ENCODE assay signal across 23 mouse cellular contexts in the genomic region with DNA sequence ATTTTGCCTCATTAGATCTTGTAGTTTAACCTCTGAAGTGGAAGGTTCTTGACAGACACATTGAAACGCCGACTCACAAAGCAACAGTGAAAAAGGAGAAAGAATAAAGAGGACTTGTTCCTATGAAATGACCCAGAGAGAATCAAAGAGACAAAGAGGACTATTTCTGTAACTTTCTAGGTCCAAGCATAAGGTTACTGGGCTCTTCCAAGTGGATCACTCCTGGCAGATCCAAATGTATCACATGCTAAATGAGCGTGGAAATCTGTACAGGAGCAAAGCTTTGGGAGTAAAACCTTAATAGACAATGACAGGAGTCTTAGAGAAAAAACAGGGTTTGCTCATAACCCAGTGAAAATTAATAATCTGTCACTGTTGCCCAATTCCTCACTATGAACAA.
DNase-seq lines count a peak whose midpoint lies in the region; ATAC-seq lines count a peak whose summit lies in the region.
"Had no signal": no experiment of that assay in that cellular context is flagged by ENCODE, and none has a peak within 500 bp of the region (broad histone marks: within the 10 kb centered on the region; RNA-seq: fewer than 3 reads in every experiment).

No protein-coding gene starts in this region.

- no peak overlapping the region for H3K4me3 ChIP-seq in embryonic facial prominence, embryonic 14.5 days (ENCODE audit: low read depth, low read length)
- no peak overlapping the region for H3K4me3 ChIP-seq in embryonic facial prominence, embryonic 10.5 days
- no peak overlapping the region for H3K4me3 ChIP-seq in midbrain, embryonic 11.5 days (ENCODE audit: low read depth, low read length)
- H3K4me3 ChIP-seq: embryonic facial prominence, embryonic 15.5 days; heart, adult 2 months; hindbrain, embryonic 12.5 days; hindbrain, embryonic 15.5 days had no signal

- no peaks in the 10 kb centered on the region for H3K4me1 ChIP-seq in embryonic facial prominence, embryonic 14.5 days (ENCODE audit: control insufficient read depth, insufficient read depth, low read length)
- 0 out of 2 replicates have a peak, but pooled peaks cover 3% of the 10 kb centered on the region for H3K4me1 ChIP-seq in embryonic facial prominence, embryonic 10.5 days
- no peaks in the 10 kb centered on the region for H3K4me1 ChIP-seq in midbrain, embryonic 11.5 days (ENCODE audit: control insufficient read depth, insufficient read depth, low read length)
- H3K4me1 ChIP-seq: embryonic facial prominence, embryonic 15.5 days; hindbrain, embryonic 15.5 days had no signal

- 43% methylated on average over 3 of the region's 3 CpGs for WGBS in embryonic facial prominence, embryonic 14.5 days
- WGBS in embryonic facial prominence, embryonic 10.5 days: 29% methylated on average over 3 of the region's 3 CpGs
- 46% methylated on average over 3 of the region's 3 CpGs for WGBS in midbrain, embryonic 11.5 days

- peak; percentile 5 for DNase-seq in embryonic facial prominence, embryonic 14.5 days (ENCODE audit: low spot score)
- DNase-seq in embryonic facial prominence, embryonic 10.5 days (ENCODE audit: low spot score): no peak
- DNase-seq in heart, adult 8-10 months (ENCODE audit: low spot score): peak; percentile 0
- no peak for DNase-seq in heart, adult 11 months
- peak; percentile 3 for DNase-seq in mesoderm, embryonic 11.5 days (ENCODE audit: low read depth, low spot score)
- peak; percentile 78 for DNase-seq in retina, postnatal 1 day
- no peak for DNase-seq in yolk sac, embryonic 10.5 days (ENCODE audit: low spot score)
- no peak for DNase-seq in midbrain, embryonic 11.5 days (ENCODE audit: low spot score, missing footprints)
- DNase-seq: adrenal gland, adult 2 months; adrenal gland, postnatal 14 days; B cell, adult 2 months; cerebellum, adult 18-20 months; cerebellum, adult 9-10 months; cerebellum, postnatal 14 days; gastrocnemius, postnatal 25 days; heart, adult 2 months had no signal

- no peak overlapping the region for H3K27ac ChIP-seq in embryonic facial prominence, embryonic 14.5 days (replicated peaks; ENCODE audit: low read depth, low read length)
- H3K27ac ChIP-seq in embryonic facial prominence, embryonic 10.5 days (replicated peaks): no peak overlapping the region
- H3K27ac ChIP-seq in midbrain, embryonic 11.5 days (ENCODE audit: low read depth, low read length): no peak overlapping the region
- H3K27ac ChIP-seq: embryonic facial prominence, embryonic 15.5 days; heart, adult 2 months; hindbrain, embryonic 12.5 days; hindbrain, embryonic 15.5 days had no signal

- ATAC-seq in embryonic facial prominence, embryonic 14.5 days (ENCODE audit: low read depth): no peak
- ATAC-seq in midbrain, embryonic 11.5 days (ENCODE audit: low FRiP score): no peak
- ATAC-seq: intestine, postnatal 0 days had no signal

- H3K9me3 ChIP-seq in embryonic facial prominence, embryonic 14.5 days (ENCODE audit: control insufficient read depth, low read length): no peaks in the 10 kb centered on the region
- no peaks in the 10 kb centered on the region for H3K9me3 ChIP-seq in embryonic facial prominence, embryonic 10.5 days
- H3K9me3 ChIP-seq in midbrain, embryonic 11.5 days (ENCODE audit: control insufficient read depth, low read length): no peaks in the 10 kb centered on the region
- H3K9me3 ChIP-seq: embryonic facial prominence, embryonic 15.5 days; hindbrain, embryonic 12.5 days; hindbrain, embryonic 15.5 days had no signal

- H3K9ac ChIP-seq in embryonic facial prominence, embryonic 14.5 days (ENCODE audit: low read depth, low read length): no peak overlapping the region
- no peak overlapping the region for H3K9ac ChIP-seq in midbrain, embryonic 11.5 days (ENCODE audit: low read length)
- H3K9ac ChIP-seq: embryonic facial prominence, embryonic 15.5 days; hindbrain, embryonic 12.5 days; hindbrain, embryonic 15.5 days had no signal

- H3K36me3 ChIP-seq in embryonic facial prominence, embryonic 14.5 days (ENCODE audit: control insufficient read depth, insufficient read depth, low read length): no peaks in the 10 kb centered on the region
- H3K36me3 ChIP-seq in embryonic facial prominence, embryonic 10.5 days (replicated peaks): no peaks in the 10 kb centered on the region
- H3K36me3 ChIP-seq in midbrain, embryonic 11.5 days (ENCODE audit: control insufficient read depth, insufficient read depth, low read length): no peaks in the 10 kb centered on the region
- H3K36me3 ChIP-seq: embryonic facial prominence, embryonic 15.5 days; G1E; hindbrain, embryonic 12.5 days; hindbrain, embryonic 15.5 days had no signal

- H3K4me2 ChIP-seq in embryonic facial prominence, embryonic 14.5 days (ENCODE audit: low read depth, low read length): no peak overlapping the region
- H3K4me2 ChIP-seq in midbrain, embryonic 11.5 days: no peak overlapping the region
- H3K4me2 ChIP-seq: embryonic facial prominence, embryonic 15.5 days; heart, embryonic 11.5 days; hindbrain, embryonic 12.5 days; hindbrain, embryonic 15.5 days had no signal

- H3K27me3 ChIP-seq in embryonic facial prominence, embryonic 14.5 days (replicated peaks; ENCODE audit: control insufficient read depth, insufficient read depth, low read length): no peaks in the 10 kb centered on the region
- no peaks in the 10 kb centered on the region for H3K27me3 ChIP-seq in embryonic facial prominence, embryonic 10.5 days (replicated peaks; ENCODE audit: low read depth, poor library complexity, severe bottlenecking)
- no peaks in the 10 kb centered on the region for H3K27me3 ChIP-seq in midbrain, embryonic 11.5 days (ENCODE audit: control insufficient read depth, insufficient read depth, low read length)
- H3K27me3 ChIP-seq: CH12.LX; embryonic facial prominence, embryonic 15.5 days; hindbrain, embryonic 12.5 days; hindbrain, embryonic 15.5 days had no signal

Comparison
In these comparisons a context has a peak if more than half of its experiments do, and no peak if none do; other contexts are left out.
1. DNase-seq: peak in embryonic facial prominence, embryonic 14.5 days (single experiment), heart, adult 8-10 months (single experiment), mesoderm, embryonic 11.5 days (single experiment) and retina, postnatal 1 day (single experiment); none in embryonic facial prominence, embryonic 10.5 days (single experiment), heart, adult 11 months (single experiment), yolk sac, embryonic 10.5 days (single experiment) and midbrain, embryonic 11.5 days (single experiment).